ENCODE assay signal across 8 mouse cellular contexts in genomic region chr1:87281599-87282412, GRCm38 (mm10). TPM values are rescaled to one million over a fixed set of nuclear protein-coding genes. Genes with fewer than 3 reads are reported as not detected.
DNase-seq lines count a peak whose midpoint lies in the region; ATAC-seq lines count a peak whose summit lies in the region.
"Had no signal": no experiment of that assay in that cellular context is flagged by ENCODE, and none has a peak within 500 bp of the region (broad histone marks: within the 10 kb centered on the region; RNA-seq: fewer than 3 reads in every experiment).

No protein-coding gene starts in this region.

- peak overlapping the region; percentile 26 for H3K4me3 ChIP-seq in hindbrain, embryonic 10.5 days
- no peak overlapping the region for H3K4me3 ChIP-seq in hindbrain, embryonic 14.5 days (replicated peaks; ENCODE audit: low read length)
- H3K4me3 ChIP-seq in megakaryocyte, embryonic 14.5 days (replicated peaks) = peak overlapping the region; percentile 79

- no peaks in the 10 kb centered on the region for H3K36me3 ChIP-seq in hindbrain, embryonic 10.5 days
- no peaks in the 10 kb centered on the region for H3K36me3 ChIP-seq in hindbrain, embryonic 14.5 days (replicated peaks; ENCODE audit: control insufficient read depth, insufficient read depth)
- H3K36me3 ChIP-seq in megakaryocyte, embryonic 14.5 days (replicated peaks; ENCODE audit: low read length) = no peaks in the 10 kb centered on the region

- H3K27me3 ChIP-seq in hindbrain, embryonic 10.5 days (ENCODE audit: insufficient read depth, poor library complexity, severe bottlenecking) = no peaks in the 10 kb centered on the region
- H3K27me3 ChIP-seq in hindbrain, embryonic 14.5 days (ENCODE audit: control insufficient read depth, insufficient read depth, low read length) = no peaks in the 10 kb centered on the region
- peaks cover 49% of the 10 kb centered on the region for H3K27me3 ChIP-seq in megakaryocyte, embryonic 14.5 days (replicated peaks)

- ATAC-seq in hindbrain, embryonic 14.5 days (ENCODE audit: low FRiP score) = no peak
- peak; percentile 76 for ATAC-seq in granulocyte monocyte progenitor cell, adult 5-6 weeks (replicated peaks; ENCODE audit: poor library complexity, severe bottlenecking)

- H3K9ac ChIP-seq in hindbrain, embryonic 14.5 days = no peak overlapping the region

- WGBS in hindbrain, embryonic 10.5 days = 21% methylated on average over 20 of the region's 20 CpGs
- 17% methylated on average over 20 of the region's 20 CpGs for WGBS in hindbrain, embryonic 14.5 days

- H3K9me3 ChIP-seq in hindbrain, embryonic 10.5 days = no peaks in the 10 kb centered on the region
- H3K9me3 ChIP-seq in hindbrain, embryonic 14.5 days (ENCODE audit: control insufficient read depth, low read length) = no peaks in the 10 kb centered on the region
- peaks cover 17% of the 10 kb centered on the region for H3K9me3 ChIP-seq in megakaryocyte, embryonic 14.5 days

- no peak overlapping the region for H3K4me2 ChIP-seq in hindbrain, embryonic 14.5 days (replicated peaks)

- intact Hi-C loops in gastrocnemius, postnatal 14 days (cut with DNase I; ENCODE audit: low total_unique reads) = no loop called here

- peak overlapping the region; percentile 53; the same call in 1 of the 2 replicates for H3K27ac ChIP-seq in hindbrain, embryonic 10.5 days
- H3K27ac ChIP-seq in hindbrain, embryonic 14.5 days = no peak overlapping the region

- peak; percentile 31 for DNase-seq in hindbrain, embryonic 10.5 days (ENCODE audit: low spot score)
- no peak for DNase-seq in hindbrain, embryonic 14.5 days (ENCODE audit: low spot score)
- DNase-seq in adrenal gland, postnatal 25 days = peak; percentile 26
- no peak for DNase-seq in gastrocnemius, postnatal 14 days
- DNase-seq in gastrocnemius, postnatal 10 days = no peak
- DNase-seq: right cerebral cortex, adult 18-20 months had no signal

- peaks cover 7% of the 10 kb centered on the region for H3K4me1 ChIP-seq in hindbrain, embryonic 10.5 days (replicated peaks)
- no peaks in the 10 kb centered on the region; the same call in 1 of the 2 replicates for H3K4me1 ChIP-seq in hindbrain, embryonic 14.5 days (replicated peaks; ENCODE audit: control insufficient read depth, insufficient read depth, low read length)
- peaks cover 8% of the 10 kb centered on the region for H3K4me1 ChIP-seq in megakaryocyte, embryonic 14.5 days

RNA-seq across cellular contexts. Expression of gene Efhd1, which starts 17.6 kb away (rescaled TPM):
- 0.14 and 0.49 TPM in 2 replicates for polyA plus RNA-seq in hindbrain, embryonic 10.5 days (2016; fragmentation: Nextera tagmentation; extraction: Ambion mirVana)
- 1.6 and 1.7 TPM in 2 replicates for polyA plus RNA-seq in hindbrain, embryonic 14.5 days (2014; fragmentation: Nextera tagmentation; extraction: Ambion mirVana)
- 310 and 340 TPM in 2 replicates for total RNA-seq in adrenal gland, postnatal 25 days (2021)
- not detected in 2 replicates for total RNA-seq in granulocyte monocyte progenitor cell, adult 5-6 weeks (2014; fragmentation: Nextera tagmentation)
- total RNA-seq in granulocyte monocyte progenitor cell, adult 5-6 weeks (2017) = 0.98 TPM in 1 of 2 replicates, not detected in the other
- polyA plus RNA-seq in megakaryocyte, embryonic 14.5 days (2012; ENCODE audit: insufficient read depth, low replicate concordance) = 0.10 TPM in 1 of 2 replicates, not detected in the other
- 10 to 100 TPM in 1 of 2 experiments, 1 to 10 TPM in 1; 5.8 to 14.6 TPM for total RNA-seq in gastrocnemius, postnatal 14 days (2021)
- total RNA-seq in gastrocnemius, postnatal 10 days (2021) = 10 to 100 TPM; 14.8 to 16.2 TPM

RNA-seq across cellular contexts. Expression of gene Gigyf2, which starts 45.0 kb away (rescaled TPM):
- 46.1 and 48.1 TPM in 2 replicates for polyA plus RNA-seq in hindbrain, embryonic 10.5 days (2016; fragmentation: Nextera tagmentation; extraction: Ambion mirVana)
- polyA plus RNA-seq in hindbrain, embryonic 14.5 days (2014; fragmentation: Nextera tagmentation; extraction: Ambion mirVana) = 59.3 and 69.2 TPM in 2 replicates
- 94.6 and 114 TPM in 2 replicates for total RNA-seq in adrenal gland, postnatal 25 days (2021)
- total RNA-seq in granulocyte monocyte progenitor cell, adult 5-6 weeks (2014; fragmentation: Nextera tagmentation) = 62.5 and 69.5 TPM in 2 replicates
- total RNA-seq in granulocyte monocyte progenitor cell, adult 5-6 weeks (2017) = 64.4 and 81.0 TPM in 2 replicates
- polyA plus RNA-seq in megakaryocyte, embryonic 14.5 days (2012; ENCODE audit: insufficient read depth, low replicate concordance) = 4.7 and 10.4 TPM in 2 replicates
- total RNA-seq in gastrocnemius, postnatal 14 days (2021) = 10 to 100 TPM; 32.3 to 36.5 TPM
- 10 to 100 TPM; 41.6 to 47.5 TPM for total RNA-seq in gastrocnemius, postnatal 10 days (2021)

Comparison
In these comparisons a context has a peak if more than half of its experiments do, and no peak if none do; other contexts are left out.
1. DNase-seq: peak in hindbrain, embryonic 10.5 days (single experiment) and adrenal gland, postnatal 25 days (single experiment); none in hindbrain, embryonic 14.5 days (single experiment), gastrocnemius, postnatal 14 days (single experiment) and gastrocnemius, postnatal 10 days (single experiment).
2. RNA of gene Efhd1, which starts 17.6 kb away (total RNA-seq): 310 to 340 TPM in adrenal gland, postnatal 25 days; 14.8 to 16.2 TPM in gastrocnemius, postnatal 10 days, 5.8 to 14.6 TPM in gastrocnemius, postnatal 14 days and 0.98 TPM in granulocyte monocyte progenitor cell, adult 5-6 weeks; every median in the first group is over 10 times any median in the second.